Mouse (Mus musculus) left cerebral cortex, adult 2 months (tissue): ENCODE measurements around the gene Kat2b. TPM values are rescaled to one million over a fixed set of nuclear protein-coding genes. Genes with fewer than 3 reads are reported as not detected.

ENCODE experiments used
- DNase-seq, 2 experiments: peaks; one replicate each; pipeline ENCODE4 v3.0.0; 2021 to 2022; ENCODE audit warnings: low spot score in 2 of 2, mixed read lengths in 1 of 2; ENCODE audit errors: extremely low spot score in 1 of 2
- H3K27ac ChIP-seq: fragments of 200-600 bp; 2 replicates; pipeline ENCODE4 v1.8.1; 2022
- H3K4me3 ChIP-seq: fragments of 200-600 bp; 2 replicates; pipeline ENCODE4 v1.8.1; 2022
- CTCF ChIP-seq: fragments of 200-600 bp; IDR thresholded peaks from 2 replicates; pipeline ENCODE4 v1.8.1; 2022; ENCODE audit warnings: antibody characterized with exemption, mild to moderate bottlenecking, moderate library complexity
- intact Hi-C: fragments of 180-260 bp; cut with DNase I; formaldehyde crosslinking; loops from one replicate; pipeline ENCODE4 v1.15.1; 2025
- total RNA-seq, 2 experiments: library from RNA; stranded (reverse); gene quantifications; 2 replicates each; pipeline ENCODE4 v1.2.3; 2021

The Kat2b gene
- total RNA-seq, 2 experiments from 2014 or later: 17.1 to 18.4 TPM

DNA sequence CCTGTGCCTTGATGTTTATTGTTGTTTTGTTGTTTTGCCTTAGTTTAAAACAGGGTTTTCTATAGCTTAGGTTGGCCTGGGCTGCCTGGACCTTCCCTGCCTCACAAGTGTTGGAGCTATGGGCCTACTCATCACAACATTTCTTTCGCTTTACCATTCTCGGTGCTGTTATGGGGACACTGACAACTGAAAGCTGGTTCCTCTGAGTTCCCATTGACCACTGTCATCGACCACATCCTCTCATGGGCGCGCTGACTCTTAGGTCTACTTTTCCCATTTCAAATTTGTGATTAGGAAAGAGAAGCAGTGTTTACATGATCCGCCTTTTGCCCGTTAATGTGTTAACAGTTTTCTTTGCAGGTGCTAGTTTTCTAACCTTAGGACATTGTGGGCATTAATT, 51.7 kb downstream of the Kat2b start:
- TF ChIP-seq CTCF: no peak
- intact Hi-C loops: no loop called here
- H3K4me3 ChIP-seq: no peak overlapping the region
- no peak overlapping the region for H3K27ac ChIP-seq
- DNase-seq: no peak

GRCm38 (mm10) chr17:53619391-53619790, 52.7 kb downstream of the Kat2b start:
- intact Hi-C loops: no loop called here
- Histone ChIP-seq H3K4me3 (no peak overlapping the region), H3K27ac (no peak overlapping the region)
- TF ChIP-seq CTCF: no peak
- DNase-seq: no peak

GRCm38 (mm10) chr17:53620611-53621010, 54.0 kb downstream of the Kat2b start:
- no peak for DNase-seq
- Histone ChIP-seq H3K27ac (no peak overlapping the region), H3K4me3 (no peak overlapping the region)
- TF ChIP-seq CTCF: no peak
- intact Hi-C loops: no loop called here

DNA sequence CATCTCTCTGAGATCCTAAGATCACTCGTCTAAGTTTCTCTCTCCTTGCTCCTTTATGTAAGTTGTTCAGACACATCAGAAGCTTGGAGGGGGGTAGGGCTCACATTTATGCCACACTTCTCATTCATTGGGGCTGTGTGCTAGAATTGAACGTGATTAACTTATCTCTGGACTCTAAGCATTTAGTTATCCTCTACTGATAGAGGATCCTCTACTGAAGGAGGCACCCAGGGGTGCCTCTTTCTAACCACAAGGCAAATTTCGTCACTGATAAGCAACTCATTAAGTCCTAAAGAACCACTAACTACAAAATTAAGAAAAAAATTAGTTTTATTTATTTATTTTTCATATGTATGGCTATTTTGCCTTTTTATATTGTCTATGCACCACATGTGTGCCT, 55.5 kb downstream of the Kat2b start:
- intact Hi-C loops: no loop called here
- no peak for DNase-seq
- no peak overlapping the region for H3K4me3 ChIP-seq

DNA sequence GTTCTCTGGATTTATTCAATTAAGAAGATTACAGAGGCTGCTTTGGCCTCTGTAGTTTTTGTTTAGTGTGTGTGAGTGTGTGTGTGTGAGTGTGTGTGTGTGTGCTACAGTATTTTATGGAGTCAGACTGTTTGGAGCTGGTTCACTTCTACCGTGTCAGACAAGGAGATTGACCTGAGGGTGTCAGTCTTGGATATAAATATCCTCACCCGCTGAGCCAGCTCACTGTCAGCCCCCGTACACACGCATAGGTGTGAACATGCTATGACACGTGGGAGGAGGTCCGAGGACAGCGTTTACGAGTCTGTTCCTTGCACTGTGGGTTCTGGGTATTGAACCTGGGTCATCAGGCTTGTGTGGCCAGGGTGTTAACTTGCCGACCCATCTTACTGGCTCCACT, 57.1 kb downstream of the Kat2b start:
- TF ChIP-seq CTCF: no peak

More for the DNA sequence above, 55.5 kb downstream of the Kat2b start:
- no peak overlapping the region for H3K27ac ChIP-seq
- TF ChIP-seq CTCF: no peak

GRCm38 (mm10) chr17:53626160-53626559, 59.5 kb downstream of the Kat2b start:
- H3K27ac ChIP-seq: no peak overlapping the region
- intact Hi-C loops: no loop called here
- TF ChIP-seq CTCF: no peak
- no peak overlapping the region for H3K4me3 ChIP-seq
- no peak for DNase-seq

More for the DNA sequence above, 57.1 kb downstream of the Kat2b start:
- Histone ChIP-seq H3K4me3 (no peak overlapping the region), H3K27ac (no peak overlapping the region)
- intact Hi-C loops: no loop called here
- DNase-seq: no peak

DNA sequence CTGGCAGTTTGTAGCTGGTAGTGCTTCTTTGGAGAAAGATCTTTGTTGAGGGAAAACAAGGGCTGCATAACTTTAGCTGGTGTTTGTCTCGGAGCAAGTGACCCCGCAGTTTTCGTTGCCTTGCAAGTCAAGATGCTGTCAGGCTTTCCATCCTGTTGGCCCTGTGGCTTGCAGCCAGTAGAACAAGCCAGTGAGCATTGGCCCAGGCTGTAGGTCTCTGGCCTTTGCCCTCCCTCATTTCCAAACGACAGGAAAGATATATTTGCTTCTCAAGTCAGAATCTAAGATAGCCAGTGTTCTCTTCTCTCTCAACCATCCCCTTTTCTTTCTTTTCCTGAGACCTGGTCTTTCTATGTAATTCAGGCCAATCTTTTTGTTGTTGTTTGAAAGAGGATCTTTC, 60.8 kb downstream of the Kat2b start:
- Histone ChIP-seq H3K27ac (no peak overlapping the region), H3K4me3 (no peak overlapping the region)
- no peak for TF ChIP-seq CTCF
- DNase-seq: no peak
- intact Hi-C loops: no loop called here

DNA sequence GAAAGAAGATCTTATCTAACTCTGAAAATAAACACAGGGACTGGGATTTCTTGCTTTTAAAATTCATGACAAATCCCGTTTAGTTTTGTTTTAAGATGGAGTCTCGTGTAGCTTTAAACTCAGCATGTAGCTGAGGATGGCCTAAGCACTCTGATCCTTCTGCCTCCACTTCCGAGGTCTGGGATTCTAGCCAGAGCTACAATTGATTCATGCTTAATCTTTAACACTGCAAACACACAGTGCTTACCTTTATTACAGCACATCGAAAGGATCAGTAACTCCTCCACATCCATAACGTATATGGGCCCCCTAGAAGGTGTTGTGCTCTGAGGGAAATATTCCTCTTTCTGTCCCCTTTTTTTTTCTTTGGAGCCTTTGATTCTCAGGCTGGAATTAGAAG, 61.5 kb downstream of the Kat2b start:
- Histone ChIP-seq H3K4me3 (no peak overlapping the region), H3K27ac (no peak overlapping the region)
- intact Hi-C loops: no loop called here
- no peak for TF ChIP-seq CTCF
- no peak for DNase-seq

GRCm38 (mm10) chr17:53631344-53631743, 64.7 kb downstream of the Kat2b start:
- intact Hi-C loops: no loop called here
- no peak for TF ChIP-seq CTCF
- DNase-seq: no peak
- H3K4me3 ChIP-seq: no peak overlapping the region
- H3K27ac ChIP-seq: no peak overlapping the region

DNA sequence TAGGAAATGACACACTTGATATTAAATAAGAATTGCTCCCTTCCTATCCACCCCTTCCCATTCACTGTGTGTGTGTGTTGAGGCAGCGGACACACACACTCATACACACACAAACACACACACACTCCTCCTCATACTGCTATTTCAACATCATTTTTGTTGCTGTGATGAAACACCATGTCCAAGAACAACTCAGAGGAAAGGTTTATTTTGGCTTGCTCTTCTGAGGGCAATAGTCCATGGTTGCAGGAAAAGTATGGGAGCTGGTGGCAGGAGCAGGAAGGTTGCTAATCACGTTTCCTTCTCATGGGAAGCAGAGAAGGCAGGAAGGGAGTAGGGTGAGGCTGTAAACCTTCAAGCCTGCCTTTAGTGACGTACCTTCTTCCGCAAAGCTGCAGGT, 76.7 kb downstream of the Kat2b start:
- intact Hi-C loops: no loop called here
- Histone ChIP-seq H3K4me3 (no peak overlapping the region), H3K27ac (no peak overlapping the region)
- no peak for DNase-seq
- no peak for TF ChIP-seq CTCF

DNA sequence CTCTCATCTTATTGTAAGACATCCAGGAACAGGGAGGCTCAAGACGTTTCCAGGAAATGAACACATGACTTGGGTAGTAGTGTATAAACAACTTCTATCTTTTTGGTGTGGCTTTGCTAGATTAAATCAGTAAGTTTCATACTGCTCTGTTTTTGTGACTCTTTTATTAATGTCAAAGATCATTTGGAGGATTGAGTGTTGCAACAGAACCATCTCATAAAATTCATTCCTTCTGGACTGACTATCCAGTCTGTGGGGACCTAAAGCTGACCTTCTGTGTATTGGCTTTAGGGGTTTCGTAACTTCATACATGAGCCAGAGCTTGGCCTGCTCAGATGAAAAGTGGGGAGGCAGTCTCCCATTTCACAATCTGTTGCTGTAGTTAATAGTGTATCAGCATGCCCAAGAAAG, 83.6 kb downstream of the Kat2b start:
- DNase-seq: no peak
- TF ChIP-seq CTCF: no peak
- H3K4me3 ChIP-seq: no peak overlapping the region
- intact Hi-C loops: no loop called here
- no peak overlapping the region for H3K27ac ChIP-seq

DNA sequence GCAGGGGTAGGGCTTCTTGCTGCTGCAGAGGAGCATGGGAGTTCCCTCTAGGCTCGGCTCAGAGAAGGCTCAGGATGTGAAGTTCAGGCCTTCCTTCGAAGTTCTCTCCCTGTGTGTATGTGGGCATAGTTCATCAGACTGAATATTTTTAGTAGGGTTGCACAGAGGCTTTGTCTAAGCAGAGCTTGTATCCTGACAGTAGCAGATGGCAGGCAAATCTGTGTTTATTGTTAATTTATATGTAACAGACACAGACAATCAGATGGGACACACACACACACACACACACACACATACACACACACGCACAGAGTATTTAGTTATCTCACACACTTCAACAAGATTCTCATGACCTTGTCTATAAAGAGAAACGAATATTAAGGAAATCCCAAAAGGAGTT, 87.9 kb downstream of the Kat2b start:
- H3K27ac ChIP-seq: no peak overlapping the region
- TF ChIP-seq CTCF: no peak
- intact Hi-C loops: no loop called here
- DNase-seq: no peak
- no peak overlapping the region for H3K4me3 ChIP-seq

DNA sequence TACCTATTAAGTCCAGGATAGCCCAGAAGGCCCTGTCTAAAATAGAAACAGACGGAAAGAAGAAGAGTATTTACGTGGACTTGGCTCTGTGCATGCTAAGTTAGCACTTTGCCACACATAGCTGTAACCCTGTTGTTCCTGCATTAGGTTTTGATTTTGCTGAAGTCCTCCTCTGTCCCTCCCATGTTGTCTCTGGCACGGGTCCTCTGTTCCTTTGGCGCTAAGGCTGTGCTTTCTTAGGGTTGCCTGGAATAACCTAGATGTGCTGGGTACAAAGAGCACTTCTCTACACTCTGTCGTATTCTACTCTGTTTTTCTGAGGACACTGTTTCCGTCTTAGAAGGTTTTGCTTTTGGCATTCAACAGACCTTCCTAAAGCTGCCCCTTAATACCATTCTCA, 88.4 kb downstream of the Kat2b start:
- TF ChIP-seq CTCF: no peak
- Histone ChIP-seq H3K4me3 (no peak overlapping the region), H3K27ac (no peak overlapping the region)
- intact Hi-C loops: no loop called here
- DNase-seq: no peak

DNA sequence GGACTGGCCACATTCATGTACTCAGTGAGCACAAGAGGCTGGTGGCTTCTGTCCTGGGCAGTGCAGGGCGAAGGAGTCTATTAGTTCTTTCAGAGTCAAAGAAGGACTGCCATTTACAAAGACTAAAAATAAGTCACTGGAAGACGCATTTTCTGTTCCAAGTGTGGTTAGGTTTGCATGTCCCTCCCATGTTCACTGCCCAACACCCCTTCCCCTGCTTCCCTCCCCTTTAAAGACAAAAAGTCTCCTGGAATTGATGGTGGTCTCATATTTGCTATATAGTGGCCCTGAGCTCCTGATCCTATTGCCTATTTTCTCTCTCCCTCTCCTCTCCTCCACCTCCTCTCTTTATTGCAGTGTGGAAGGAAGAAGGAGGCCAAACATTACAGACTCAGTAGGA, 89.3 kb downstream of the Kat2b start:
- no peak overlapping the region for H3K27ac ChIP-seq
- intact Hi-C loops: loop anchor here (1.0 kb wide), 1 partner anchor 12 kb away; no protein-coding TSS in a partner anchor
- DNase-seq: no peak
- H3K4me3 ChIP-seq: no peak overlapping the region
- no peak for TF ChIP-seq CTCF
